Mouse (Mus musculus): ENCODE results near the gene Thrsp.

The Thrsp gene

DNA sequence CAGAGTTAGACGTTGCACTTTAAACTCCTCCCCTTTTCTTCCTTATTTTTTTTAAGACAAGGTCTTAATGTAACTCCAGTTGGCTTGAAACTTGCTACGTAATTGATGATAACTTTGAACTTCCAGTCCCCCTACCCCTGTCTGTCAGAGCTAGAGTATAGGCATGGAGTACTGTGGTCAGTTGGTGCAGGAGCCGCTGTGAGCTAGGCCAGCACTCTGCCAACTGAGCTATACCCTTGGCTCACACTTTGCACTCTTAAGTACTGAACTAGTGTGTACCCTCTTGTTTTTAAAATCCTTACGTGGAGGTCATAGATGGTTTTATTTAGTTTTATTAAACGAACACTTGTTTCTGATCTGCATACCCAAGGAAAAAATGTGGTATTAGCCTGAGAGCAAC lies 38.2 kb downstream of the Thrsp start:
- DNase-seq (ENCODE audit: low spot score in 2 of 2), result no peak

DNA sequence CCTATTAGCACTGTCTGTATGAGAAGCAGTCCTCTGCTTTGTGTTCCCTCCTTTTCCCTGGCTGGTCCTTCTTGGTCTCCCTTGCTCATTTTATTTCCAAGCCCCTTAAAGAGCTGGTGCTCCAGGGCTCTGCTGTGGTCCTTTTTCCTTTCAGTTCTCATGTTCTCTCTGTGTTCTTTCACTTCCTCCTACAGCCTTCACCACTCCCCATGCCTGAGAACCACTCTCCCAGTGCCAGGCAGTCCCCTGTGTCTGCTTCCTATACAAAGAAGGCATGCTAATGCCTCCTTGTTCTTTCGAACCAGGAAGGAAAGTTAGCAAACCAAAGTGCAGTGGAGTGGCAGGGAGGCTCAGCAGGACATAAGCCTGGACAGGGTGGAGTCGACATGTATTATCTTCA lies 41.6 kb downstream of the Thrsp start:
- DNase-seq (ENCODE audit: low spot score in 2 of 2), result no peak

DNA sequence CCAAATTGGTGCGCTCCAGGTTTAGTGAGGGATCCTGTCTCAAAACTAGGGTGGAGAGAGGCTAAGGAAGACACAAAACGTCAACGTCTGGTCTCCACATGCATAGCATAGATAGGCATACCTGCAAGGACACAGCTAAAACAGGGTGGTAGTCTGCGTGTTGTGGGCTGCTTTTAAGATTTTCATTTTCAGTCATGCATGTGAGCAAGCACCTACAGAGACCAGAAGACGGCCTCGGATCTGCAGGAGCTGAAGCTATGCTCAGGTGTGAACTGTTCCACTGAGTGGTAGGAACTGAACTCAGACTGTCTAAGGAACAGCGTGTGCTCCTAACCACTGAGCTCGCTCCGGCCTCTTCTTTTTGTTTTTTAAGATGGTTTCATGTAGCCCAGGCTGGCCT lies 42.4 kb downstream of the Thrsp start:
- peak in 1 of 2 experiments; percentile 23 for DNase-seq (ENCODE audit: low spot score in 2 of 2)

DNA sequence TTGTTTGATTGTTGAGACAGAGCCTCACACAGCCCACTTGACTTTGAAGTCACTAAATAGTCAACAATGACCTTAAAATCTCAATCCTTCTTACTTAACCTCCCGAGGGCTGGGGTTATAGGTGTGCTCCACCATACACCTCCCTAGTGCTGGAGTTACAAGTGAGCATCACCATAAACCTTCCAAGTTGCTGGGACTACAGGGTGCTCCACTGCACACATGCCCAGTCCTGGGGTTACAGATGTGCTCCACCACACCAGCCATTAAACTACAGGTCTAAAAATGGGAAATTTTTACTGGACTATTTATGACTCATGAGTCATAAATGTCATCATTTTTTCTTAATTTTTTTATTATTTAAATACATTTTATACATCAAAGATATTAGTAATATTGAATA lies 51.6 kb downstream of the Thrsp start:
- no peak for DNase-seq (ENCODE audit: low spot score in 2 of 2)

Data from urinary bladder, postnatal 4 days (tissue).